ENCODE assay signal across 7 mouse cellular contexts in the genomic region with DNA sequence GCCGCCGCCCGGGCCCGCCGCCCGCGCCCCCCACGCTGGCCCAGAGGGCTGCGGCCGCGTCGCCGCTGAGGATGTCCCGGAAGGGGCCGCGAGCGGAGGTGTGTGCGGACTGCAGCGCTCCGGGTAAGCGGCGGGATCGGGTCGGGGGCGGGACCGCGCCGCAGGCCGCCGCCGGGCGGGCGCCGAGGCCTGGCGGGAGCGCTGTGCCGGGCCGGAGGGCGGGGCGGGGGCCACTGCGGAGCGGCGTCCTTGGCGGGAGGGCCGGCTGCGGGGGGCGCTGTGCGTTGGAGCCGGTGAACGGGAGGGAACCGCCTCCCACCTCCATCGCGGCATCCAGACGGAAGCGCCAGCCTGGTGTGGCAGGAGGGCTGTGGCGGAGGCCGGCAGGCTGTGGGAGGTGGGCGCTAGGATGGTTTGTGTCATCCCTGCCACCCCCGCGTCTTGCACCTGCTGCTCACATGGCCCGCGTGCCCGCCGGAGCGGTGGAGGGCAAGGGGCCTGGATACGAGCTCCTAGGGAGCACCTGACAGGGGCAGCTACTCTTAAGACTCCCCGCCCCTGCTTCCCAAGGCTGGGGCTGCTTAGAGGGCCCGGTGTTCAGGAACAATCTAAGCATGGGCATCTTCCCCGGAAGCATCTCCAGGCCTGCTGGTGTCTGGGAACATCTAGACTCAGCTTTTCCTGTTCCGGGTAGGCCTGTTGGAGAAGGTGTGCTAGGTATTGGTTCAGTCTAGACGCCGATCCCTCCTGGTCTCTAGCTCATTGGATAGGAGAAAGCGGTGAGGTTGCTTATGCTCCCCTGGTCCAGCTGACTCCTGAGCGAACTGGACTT. TPM values are rescaled to one million over a fixed set of nuclear protein-coding genes. Genes with fewer than 3 reads are reported as not detected.
DNase-seq lines count a peak whose midpoint lies in the region; ATAC-seq and TF ChIP-seq lines count a peak whose summit lies in the region.

TSS of gene Git1 (plus strand) at position 51 of the 832 bp plus-strand sequence.

- peak within 1 kb of the TSS; percentile 88 for H3K4me2 ChIP-seq in heart, postnatal 0 days (ENCODE audit: low read depth, low read length)

- peaks cover 32% of the 10 kb centered on the region for H3K36me3 ChIP-seq in G1E (replicated peaks)
- peaks cover 16% of the 10 kb centered on the region for H3K36me3 ChIP-seq in forebrain, embryonic 10.5 days (replicated peaks)
- H3K36me3 ChIP-seq in heart, postnatal 0 days (replicated peaks; ENCODE audit: control insufficient read depth, insufficient read depth, low read length) = no peaks in the 10 kb centered on the region

- peak within 1 kb of the TSS; percentile 94 for H3K4me3 ChIP-seq in G1E (ENCODE audit: low read depth, low read length)
- H3K4me3 ChIP-seq in forebrain, embryonic 10.5 days = peak within 1 kb of the TSS; percentile 95
- peak within 1 kb of the TSS; percentile 93 for H3K4me3 ChIP-seq in heart, postnatal 0 days (ENCODE audit: low read depth, low read length)

- peaks cover 20% of the 10 kb centered on the region for H3K27me3 ChIP-seq in G1E (ENCODE audit: insufficient read depth, low read length)
- H3K27me3 ChIP-seq in forebrain, embryonic 10.5 days (ENCODE audit: poor library complexity, severe bottlenecking) = no peaks in the 10 kb centered on the region
- no peaks in the 10 kb centered on the region for H3K27me3 ChIP-seq in heart, postnatal 0 days (ENCODE audit: control insufficient read depth, insufficient read depth, low read length)

- no peak for TF ChIP-seq CTCF in G1E (IDR thresholded peaks at IDR 0.05; ENCODE audit: low read depth, low read length)
- no peak for TF ChIP-seq CTCF in heart, postnatal 0 days (IDR thresholded peaks at IDR 0.05; ENCODE audit: low read depth)

- peak within 1 kb of the TSS; percentile 95 for H3K27ac ChIP-seq in forebrain, embryonic 10.5 days
- H3K27ac ChIP-seq in heart, postnatal 0 days (ENCODE audit: low read depth) = peak within 1 kb of the TSS; percentile 97

- H3K9ac ChIP-seq in heart, postnatal 0 days (replicated peaks; ENCODE audit: low read depth, low read length) = peak within 1 kb of the TSS; percentile 93

- WGBS in forebrain, embryonic 10.5 days = under 1% methylated on average over 66 of the region's 74 CpGs
- WGBS in heart, postnatal 0 days = under 1% methylated on average over 54 of the region's 74 CpGs
- WGBS in large intestine, adult 2 months = 1% methylated on average over 60 of the region's 74 CpGs

- H3K9me3 ChIP-seq in G1E (replicated peaks) = 0 out of 2 replicates have a peak, but pooled peaks cover 5% of the 10 kb centered on the region
- no peaks in the 10 kb centered on the region for H3K9me3 ChIP-seq in forebrain, embryonic 10.5 days
- H3K9me3 ChIP-seq in heart, postnatal 0 days (replicated peaks; ENCODE audit: control insufficient read depth, low read length) = no peaks in the 10 kb centered on the region

- peaks cover 81% of the 10 kb centered on the region for H3K4me1 ChIP-seq in G1E (ENCODE audit: insufficient read depth, low read depth, low read length)
- peaks cover 90% of the 10 kb centered on the region for H3K4me1 ChIP-seq in forebrain, embryonic 10.5 days
- H3K4me1 ChIP-seq in heart, postnatal 0 days (ENCODE audit: control insufficient read depth, insufficient read depth) = peaks cover 36% of the 10 kb centered on the region

- ATAC-seq in G1E (ENCODE audit: extremely low read depth, insufficient number of reproducible peaks, low FRiP score, poor library complexity, severe bottlenecking) = no peak
- no peak for ATAC-seq in heart, postnatal 0 days (ENCODE audit: insufficient read depth, low read depth)

- no peak for TF ChIP-seq EP300 in heart, postnatal 0 days (IDR thresholded peaks at IDR 0.05; ENCODE audit: low read depth)

- DNase-seq in G1E (ENCODE audit: low spot score) = peak; percentile 45
- peak; percentile 74 for DNase-seq in adrenal gland, postnatal 14 days
- DNase-seq in forebrain, embryonic 10.5 days (ENCODE audit: extremely low spot score, low spot score) = peak; percentile 56
- no peak for DNase-seq in heart, postnatal 0 days (ENCODE audit: low spot score)
- DNase-seq in large intestine, adult 2 months (ENCODE audit: low read depth, low spot score) = no peak
- DNase-seq in lung, postnatal 10 days = peak; percentile 60
- peak; percentile 64 for DNase-seq in right cerebral cortex, postnatal 14 days

RNA-seq across cellular contexts. Expression of gene Git1, which starts in this region (rescaled TPM):
- total RNA-seq in G1E (2014; fragmentation: Nextera tagmentation) (42.8 and 51.4 TPM in 2 replicates), G1E (2017) (9.5 and 9.6 TPM in 2 replicates)
- 90.7 and 98.0 TPM in 2 replicates for polyA plus RNA-seq in G1E (2012)
- 49.5 and 53.0 TPM in 2 replicates for total RNA-seq in adrenal gland, postnatal 14 days (2021)
- polyA plus RNA-seq in forebrain, embryonic 10.5 days (2016; fragmentation: Nextera tagmentation; extraction: Ambion mirVana) = 12.2 and 12.8 TPM in 2 replicates
- total RNA-seq in heart, postnatal 0 days (2014; rRNA removed; ENCODE audit: low replicate concordance) = 57.7 and 63.4 TPM in 2 replicates
- polyA plus RNA-seq in heart, postnatal 0 days (2015; fragmentation: Nextera tagmentation; extraction: Ambion mirVana) = 5.5 and 6.2 TPM in 2 replicates
- 56.9 and 73.4 TPM in 2 replicates for polyA plus RNA-seq in large intestine, adult 2 months (2012; rRNA removed)

Comparison
In these comparisons a context has a peak if more than half of its experiments do, and no peak if none do; other contexts are left out.
1. DNase-seq: peak in G1E (single experiment), adrenal gland, postnatal 14 days (single experiment), forebrain, embryonic 10.5 days (single experiment), lung, postnatal 10 days (single experiment) and right cerebral cortex, postnatal 14 days (single experiment); none in heart, postnatal 0 days (single experiment) and large intestine, adult 2 months (single experiment).
2. Peak in every context shown above with its lines, with median percentiles within 50 percentile points of each other: H3K4me3 ChIP-seq.